Mouse (Mus musculus) testis, adult 2 months (tissue): ENCODE data around the gene Trim14. TPM values are rescaled to one million over a fixed set of nuclear protein-coding genes. Genes with fewer than 3 reads are reported as not detected.
"Not testable (repeated sequence)": the region's sequence is repeated elsewhere in the genome, so short reads cannot be mapped to it uniquely, and the experiment has no call there.

ENCODE experiments used
- H3K27ac ChIP-seq: fragments of 200-500 bp; 2 replicates; pipeline ENCODE4 v1.5.1; 2012; ENCODE audit warnings: low read depth, low read length; ENCODE audit not compliant: control insufficient read depth, insufficient read depth
- H3K27me3 ChIP-seq: fragments of 200-500 bp; 2 replicates; pipeline ENCODE4 v1.6.1; 2012; ENCODE audit warnings: mild to moderate bottlenecking, low read length, moderate library complexity; ENCODE audit not compliant: control insufficient read depth, insufficient read depth
- H3K36me3 ChIP-seq: fragments of 200-500 bp; 2 replicates; pipeline ENCODE4 v1.6.1; 2012; ENCODE audit warnings: mild to moderate bottlenecking, low read length; ENCODE audit not compliant: control insufficient read depth, insufficient read depth
- H3K4me1 ChIP-seq: fragments of 200-500 bp; 2 replicates; pipeline ENCODE4 v1.6.1; 2012; ENCODE audit warnings: low read length; ENCODE audit not compliant: control insufficient read depth, insufficient read depth
- H3K4me3 ChIP-seq: fragments of 200-500 bp; 2 replicates; pipeline ENCODE4 v1.5.1; 2012; ENCODE audit warnings: low read depth, mild to moderate bottlenecking, low read length, moderate library complexity, mixed read lengths; ENCODE audit not compliant: control insufficient read depth
- CTCF ChIP-seq: fragments of 200-500 bp; IDR thresholded peaks from 2 replicates; pipeline ENCODE4 v1.5.1; 2012; ENCODE audit warnings: low read depth, mild to moderate bottlenecking, inconsistent platforms, low read length, moderate library complexity; ENCODE audit not compliant: control insufficient read depth, insufficient read depth, insufficient replicate concordance
- POLR2A ChIP-seq: fragments of 200-500 bp; IDR thresholded peaks from 2 replicates; pipeline ENCODE4 v1.6.1; 2012; ENCODE audit warnings: low read depth, mild to moderate bottlenecking, inconsistent platforms, low read length, moderate library complexity; ENCODE audit not compliant: control insufficient read depth
- polyA plus RNA-seq: library from polyadenylated mRNA; depleted of rRNA; stranded (reverse); fragments of >200 nt; gene quantifications from 2 replicates; pipeline ENCODE4 v1.2.3, GENCODE M21; 2012; rRNA removed

Gene Trim14
- polyA plus RNA-seq = 6.4 and 6.6 TPM in 2 replicates

GRCm38 (mm10) chr4:46535840-46536361 is at the start of gene Trim14:
Trim14 (minus strand) TSS chr4:46536141.
- Histone ChIP-seq H3K4me1 (peaks cover 23% of the 10 kb centered on the region), H3K27me3 (no peaks in the 10 kb centered on the region), H3K27ac (peak within 1 kb of the TSS; percentile 70), H3K36me3 (peaks cover 2% of the 10 kb centered on the region; the same call in 1 of the 2 replicates), H3K4me3 (peak within 1 kb of the TSS; percentile 88)
- TF ChIP-seq CTCF (no peak; the same call in 1 of the 2 replicates), POLR2A (no peak; the same call in 1 of the 2 replicates)

DNA sequence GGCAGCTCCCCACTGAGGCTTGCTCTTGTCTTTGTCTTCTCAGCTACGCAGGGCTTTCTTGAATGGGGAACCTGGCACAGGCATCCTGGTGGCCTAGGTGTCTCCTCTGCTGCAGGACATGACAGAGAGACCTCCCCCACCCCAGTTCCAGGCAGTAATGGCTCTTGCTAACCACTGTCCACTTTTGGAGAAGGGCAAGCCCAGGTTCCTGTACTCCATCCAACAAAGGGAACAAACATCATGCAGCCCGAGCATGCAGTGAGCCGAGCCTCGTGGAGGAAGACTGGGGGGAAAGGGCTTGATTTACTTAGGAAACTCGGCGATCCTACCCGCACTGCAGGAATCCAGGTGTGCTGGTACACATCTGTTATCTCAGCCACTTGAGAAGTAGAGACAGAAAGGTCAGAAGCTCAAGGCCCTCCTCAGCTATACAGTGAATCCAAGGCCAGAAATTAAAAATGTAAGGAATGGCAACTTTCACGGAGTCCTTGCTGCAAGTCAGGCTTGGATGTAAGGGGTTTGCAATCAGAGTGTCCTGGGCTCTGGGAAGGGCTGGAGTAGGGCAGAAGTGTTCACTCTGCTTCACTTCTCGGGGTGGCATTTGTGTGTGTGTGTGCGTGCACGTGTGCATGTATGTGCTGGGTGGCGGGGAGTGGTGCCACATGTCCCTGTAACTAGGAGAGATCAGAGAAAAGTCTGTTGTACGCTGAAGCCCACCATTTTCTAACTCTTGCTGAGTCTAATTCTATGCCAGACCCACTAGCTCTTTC is 49.3 kb upstream of the Trim14 start:
- Histone ChIP-seq H3K27me3 (no peaks in the 10 kb centered on the region), H3K4me1 (peaks cover 4% of the 10 kb centered on the region; the same call in 1 of the 2 replicates), H3K36me3 (no peaks in the 10 kb centered on the region), H3K4me3 (no peak overlapping the region), H3K27ac (peak overlapping the region; percentile 39)
- TF ChIP-seq POLR2A = no peak
- no peak for TF ChIP-seq CTCF

DNA sequence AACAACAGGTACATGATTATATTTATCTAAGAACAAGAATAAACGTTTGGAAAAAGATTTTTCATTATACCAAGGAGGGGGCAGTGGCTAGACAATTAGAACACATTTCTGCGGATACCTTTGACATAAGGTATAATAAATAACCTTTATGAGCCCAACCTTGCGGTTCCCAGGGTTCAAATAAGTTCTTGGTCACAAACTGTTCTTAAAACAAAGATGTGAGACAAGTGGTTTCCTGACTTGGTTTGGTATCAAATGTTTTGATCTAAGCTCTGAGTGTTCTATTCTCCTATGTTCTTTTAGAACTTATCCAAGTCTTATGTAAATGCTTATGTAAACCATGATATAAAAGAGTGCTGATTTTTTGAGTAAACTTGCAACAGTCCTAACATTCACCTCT is 48.6 kb upstream of the Trim14 start:
- H3K27me3 ChIP-seq, H3K36me3 ChIP-seq, H3K4me3 ChIP-seq, H3K4me1 ChIP-seq, H3K27ac ChIP-seq: not testable (repeated sequence)

DNA sequence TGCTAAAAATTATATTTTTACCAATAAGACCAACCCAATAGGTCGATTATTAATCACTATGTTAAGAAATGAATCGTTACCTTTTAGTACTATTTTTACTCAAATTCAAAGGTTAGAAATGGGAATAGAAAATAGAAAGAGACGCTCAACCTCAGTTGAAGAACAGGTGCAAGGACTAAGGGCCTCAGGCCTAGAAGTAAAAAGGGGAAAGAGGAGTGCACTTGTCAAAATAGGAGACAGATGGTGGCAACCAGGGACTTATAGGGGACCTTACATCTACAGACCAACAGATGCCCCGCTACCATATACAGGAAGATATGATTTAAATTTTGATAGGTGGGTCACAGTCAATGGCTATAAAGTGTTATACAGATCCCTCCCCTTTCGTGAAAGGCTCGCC is 48.1 kb upstream of the Trim14 start:
- not testable (repeated sequence) for H3K27me3 ChIP-seq, H3K4me1 ChIP-seq, H3K27ac ChIP-seq, H3K36me3 ChIP-seq, H3K4me3 ChIP-seq

GRCm38 (mm10) chr4:46582024-46582423 is 46.1 kb upstream of the Trim14 start:
- H3K4me1 ChIP-seq, H3K27ac ChIP-seq, H3K36me3 ChIP-seq, H3K27me3 ChIP-seq, H3K4me3 ChIP-seq: not testable (repeated sequence)

GRCm38 (mm10) chr4:46581577-46581976 is 45.6 kb upstream of the Trim14 start:
- H3K4me3 ChIP-seq, H3K27me3 ChIP-seq, H3K36me3 ChIP-seq, H3K4me1 ChIP-seq, H3K27ac ChIP-seq: not testable (repeated sequence)

DNA sequence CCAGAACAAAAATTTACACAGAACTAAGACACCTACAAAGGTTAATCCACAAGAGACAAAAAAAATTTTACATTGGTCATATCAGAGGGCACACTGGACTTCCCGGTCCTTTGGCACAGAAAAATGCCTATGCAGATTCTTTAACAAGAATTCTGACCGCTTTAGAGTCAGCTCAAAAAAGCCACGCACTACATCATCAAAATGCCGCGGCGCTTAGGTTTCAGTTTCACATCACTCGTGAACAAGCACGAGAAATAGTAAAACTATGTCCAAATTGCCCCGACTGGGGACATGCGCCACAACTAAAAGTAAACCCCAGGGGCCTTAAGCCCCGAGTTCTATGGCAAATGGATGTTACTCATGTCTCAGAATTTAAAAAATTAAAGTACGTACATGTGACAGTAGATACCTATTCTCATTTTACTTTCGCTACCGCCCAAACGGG is 44.9 kb upstream of the Trim14 start:
- H3K27me3 ChIP-seq, H3K27ac ChIP-seq, H3K36me3 ChIP-seq, H3K4me3 ChIP-seq, H3K4me1 ChIP-seq: not testable (repeated sequence)

DNA sequence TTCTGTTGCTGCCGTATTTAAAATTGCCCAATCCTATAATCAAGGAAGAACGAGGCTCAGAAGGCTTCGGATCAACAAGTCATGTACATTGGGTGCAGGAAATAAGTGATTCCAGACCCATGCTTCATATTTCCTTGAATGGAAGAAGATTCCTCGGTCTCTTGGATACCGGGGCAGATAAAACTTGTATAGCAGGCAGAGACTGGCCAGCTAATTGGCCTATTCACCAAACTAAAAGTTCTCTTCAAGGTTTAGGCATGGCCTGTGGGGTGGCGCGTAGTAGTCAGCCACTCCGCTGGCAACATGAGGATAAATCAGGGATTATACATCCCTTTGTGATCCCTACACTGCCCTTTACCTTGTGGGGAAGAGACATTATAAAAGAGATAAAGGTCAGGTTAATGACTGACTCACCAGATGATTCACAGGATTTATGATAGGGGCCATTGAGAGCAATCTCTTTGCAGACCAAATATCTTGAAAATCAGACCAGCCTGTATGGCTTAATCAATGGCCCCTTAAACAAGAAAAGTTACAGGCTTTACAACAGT is 42.9 kb upstream of the Trim14 start:
- not testable (repeated sequence) for H3K36me3 ChIP-seq, H3K27ac ChIP-seq, H3K27me3 ChIP-seq, H3K4me3 ChIP-seq, H3K4me1 ChIP-seq
